Mouse (Mus musculus) heart, postnatal 25 days (tissue): ENCODE data around the gene Dnaja3. TPM values are rescaled to one million over a fixed set of nuclear protein-coding genes. Genes with fewer than 3 reads are reported as not detected.
"Not testable (repeated sequence)": the region's sequence is repeated elsewhere in the genome, so short reads cannot be mapped to it uniquely, and the experiment has no call there.

Experiments
- DNase-seq: peaks from one replicate; pipeline ENCODE4 v3.0.0; 2022; ENCODE audit warnings: low spot score
- intact Hi-C: fragments of 180-260 bp; cut with DNase I; formaldehyde crosslinking; loops from one replicate; pipeline ENCODE4 v1.15.1; 2025
- total RNA-seq, 2 experiments: library from RNA; stranded (reverse); gene quantifications; 2 replicates each; pipeline ENCODE4 v1.2.3; 2021

Dnaja3 gene
- total RNA-seq, 2 experiments from 2014 or later, result 149 TPM

DNA sequence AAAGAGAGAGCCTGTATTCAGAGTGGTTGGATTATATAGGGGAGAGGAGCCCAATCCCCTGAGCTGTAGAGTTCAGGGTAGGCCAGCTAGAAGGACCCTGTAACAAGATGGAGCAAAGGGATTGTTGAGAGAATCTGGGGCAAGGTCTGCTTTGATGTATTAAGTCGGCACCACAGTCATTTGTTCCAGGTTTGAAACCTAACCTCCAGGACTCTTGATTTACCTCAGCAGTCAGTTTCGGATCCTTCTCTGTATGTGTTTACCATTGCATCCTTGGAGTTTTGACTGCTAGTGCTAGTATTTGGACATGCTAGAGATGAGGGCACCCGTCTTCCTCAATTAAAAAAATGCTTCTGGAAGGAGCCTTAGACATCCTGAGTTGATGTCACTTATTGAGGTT lies 112.4 kb downstream of the Dnaja3 start:
- no peak for DNase-seq
- intact Hi-C loops, result no loop called here

DNA sequence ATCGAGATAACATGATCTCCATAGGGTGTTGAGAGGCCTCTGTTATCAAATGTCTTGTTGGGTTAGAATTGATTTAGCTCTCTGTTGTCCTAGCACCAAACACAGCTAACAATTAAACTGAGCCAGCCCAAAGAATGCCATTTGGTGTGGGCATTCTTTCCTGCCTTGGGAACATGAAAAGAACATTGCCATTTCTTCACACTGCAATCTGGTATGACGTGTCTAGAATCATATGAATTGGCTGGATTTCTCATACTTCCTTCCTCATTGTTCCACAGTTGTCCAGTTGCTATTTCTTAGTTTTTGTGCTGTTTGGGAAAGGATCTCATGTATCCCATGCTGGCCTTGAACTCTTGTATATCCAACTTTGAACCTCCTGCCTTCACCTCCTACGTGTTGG lies 114.3 kb downstream of the Dnaja3 start:
- DNase-seq, result no peak
- intact Hi-C loops, result no loop called here

DNA sequence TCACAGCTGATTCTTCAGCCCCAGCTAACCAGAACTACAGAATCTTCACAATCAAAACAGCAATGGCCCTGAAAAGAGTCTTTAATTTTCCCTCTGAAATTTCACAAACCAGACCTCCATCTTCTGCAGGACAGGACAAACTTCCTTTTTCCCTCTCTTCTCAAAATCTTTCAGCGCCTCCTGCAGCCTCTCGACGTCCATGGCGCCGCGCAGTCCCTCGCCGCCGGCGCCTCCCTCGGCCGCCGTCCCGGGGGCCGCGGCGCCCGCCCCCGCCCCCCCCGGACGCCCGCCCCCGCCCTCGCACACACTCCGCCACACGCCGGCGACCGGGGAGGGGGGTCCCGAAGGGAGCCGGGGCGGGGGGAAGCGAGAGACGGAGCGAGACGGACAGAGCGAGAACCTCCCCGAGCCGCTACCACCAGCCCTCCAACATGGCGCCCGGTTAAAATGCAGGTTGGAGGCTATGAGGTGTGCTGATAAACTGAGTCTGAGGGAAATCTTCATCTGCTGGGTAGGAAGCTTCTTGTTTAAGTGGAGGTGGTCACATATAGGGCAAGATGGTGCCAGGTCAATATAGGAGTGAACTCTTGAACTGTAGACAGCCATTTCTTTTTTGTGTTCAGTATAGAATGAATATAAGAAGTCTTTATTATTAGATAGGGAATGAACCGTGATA lies 117.0 kb downstream of the Dnaja3 start:
- DNase-seq, intact Hi-C loops: not testable (repeated sequence)

Other genes starting within 250 kb of the Dnaja3 start
- gene Adcy9, start 219.5 kb upstream of the Dnaja3 start, total RNA-seq, result 10 to 100 TPM; 22.4 to 24.1 TPM
- 1,000 to 10,000 TPM; 1,004 to 1,109 TPM for gene Srl, start 98.2 kb upstream of the Dnaja3 start, total RNA-seq
- 1 to 10 TPM; 3.5 to 4.2 TPM for gene Tfap4, start 80.1 kb upstream of the Dnaja3 start, total RNA-seq
- gene Glis2, start 45.3 kb upstream of the Dnaja3 start, total RNA-seq, result 10 to 100 TPM; 16.6 to 20.3 TPM
- 100 to 1,000 TPM; 129 to 141 TPM for gene Pam16, start 15.0 kb upstream of the Dnaja3 start, total RNA-seq
- gene Vasn, start within 50 bp of the Dnaja3 start, total RNA-seq, result 10 to 100 TPM in 1 of 2 experiments, 1 to 10 TPM in 1; 9.8 to 12.0 TPM
- 10 to 100 TPM; 12.6 to 16.1 TPM for gene Coro7, start 39.8 kb downstream of the Dnaja3 start, total RNA-seq
- gene Nmral1, start 79.4 kb downstream of the Dnaja3 start, total RNA-seq, result 1 to 10 TPM; 2.4 to 2.7 TPM
- gene Hmox2, start 86.4 kb downstream of the Dnaja3 start, total RNA-seq, result 10 to 100 TPM; 73.5 to 75.5 TPM
- gene Cdip1, start 150.3 kb downstream of the Dnaja3 start, total RNA-seq, result 10 to 100 TPM; 65.3 to 66.9 TPM
- not detected for gene 4930562C15Rik, start 195.4 kb downstream of the Dnaja3 start, total RNA-seq
- 10 to 100 TPM; 20.2 to 20.9 TPM for gene Ubald1, start 240.3 kb downstream of the Dnaja3 start, total RNA-seq
- 100 to 1,000 TPM; 147 to 148 TPM for gene Mgrn1, start 246.3 kb downstream of the Dnaja3 start, total RNA-seq